Mouse (Mus musculus) T-helper 1 cell (primary cell): ENCODE data around the gene Dmbx1.

Experiments
- in situ Hi-C: fragments of 300-600 bp; cut with MboI, MseI; formaldehyde crosslinking; loops from one replicate; pipeline ENCODE4 v1.15.1; 2025; ENCODE audit warnings: high pct_unique_total_duplicates

The Dmbx1 gene

GRCm38 (mm10) chr4:115897901-115898631, 41.7 kb downstream of the Dmbx1 start:
- in situ Hi-C loops, result loop anchor here (5.0 kb wide), 1 partner anchor 164 kb away; no protein-coding TSS in a partner anchor

GRCm38 (mm10) chr4:115894281-115894680, 45.4 kb downstream of the Dmbx1 start:
- in situ Hi-C loops, result no loop called here

GRCm38 (mm10) chr4:115890553-115890952, 49.2 kb downstream of the Dmbx1 start, which contains the start of gene 6430628N08Rik:
Gene 6430628N08Rik (plus strand): TSS chr4:115890665.
- in situ Hi-C loops, result no loop called here

DNA sequence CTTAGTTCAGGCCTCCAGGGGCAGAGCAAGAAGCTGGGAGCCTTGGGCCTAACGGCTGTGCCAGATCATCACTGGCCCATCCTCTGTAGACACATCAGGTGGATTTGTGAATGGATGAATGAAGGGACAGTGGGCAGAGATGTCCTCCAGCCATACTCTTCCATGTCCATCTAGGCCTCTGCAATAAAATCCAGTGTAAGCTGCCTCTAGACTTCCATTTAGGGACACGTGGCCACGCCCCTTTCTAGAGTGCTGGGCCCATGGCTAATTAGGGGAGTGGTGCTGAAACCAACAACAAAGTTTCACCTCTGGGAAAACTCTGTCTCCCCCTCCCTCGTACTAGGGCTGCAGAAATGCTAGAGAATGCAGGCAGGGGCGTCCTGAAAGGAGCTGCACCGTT, 49.7 kb downstream of the Dmbx1 start:
- in situ Hi-C loops, result no loop called here

GRCm38 (mm10) chr4:115886875-115887274, 52.9 kb downstream of the Dmbx1 start:
- in situ Hi-C loops, result no loop called here

GRCm38 (mm10) chr4:115885846-115886245, 53.9 kb downstream of the Dmbx1 start:
- in situ Hi-C loops, result no loop called here

DNA sequence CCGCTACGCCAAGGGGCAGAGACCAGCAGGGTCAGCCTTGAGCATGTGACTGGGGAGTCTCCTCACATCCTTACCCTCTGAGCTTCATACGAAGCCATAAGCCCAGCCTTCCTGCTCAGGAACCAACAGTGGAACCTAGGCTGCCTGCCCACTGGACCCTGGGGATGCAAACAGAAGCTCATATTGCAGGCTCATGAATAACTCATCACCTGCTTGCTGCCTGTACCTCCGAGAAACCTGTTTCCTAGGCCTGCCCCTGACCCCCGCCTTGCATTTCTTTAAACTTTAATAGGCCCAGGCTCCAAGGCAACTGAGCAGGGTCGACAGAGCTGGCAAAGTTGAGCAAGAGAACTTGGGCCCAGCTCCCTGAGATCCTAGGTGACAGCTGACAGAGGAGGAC, 55.7 kb downstream of the Dmbx1 start, which contains the start of gene Kncn:
Kncn (plus strand) TSS at position 379 of the 400 bp plus-strand sequence.
- in situ Hi-C loops, result no loop called here

DNA sequence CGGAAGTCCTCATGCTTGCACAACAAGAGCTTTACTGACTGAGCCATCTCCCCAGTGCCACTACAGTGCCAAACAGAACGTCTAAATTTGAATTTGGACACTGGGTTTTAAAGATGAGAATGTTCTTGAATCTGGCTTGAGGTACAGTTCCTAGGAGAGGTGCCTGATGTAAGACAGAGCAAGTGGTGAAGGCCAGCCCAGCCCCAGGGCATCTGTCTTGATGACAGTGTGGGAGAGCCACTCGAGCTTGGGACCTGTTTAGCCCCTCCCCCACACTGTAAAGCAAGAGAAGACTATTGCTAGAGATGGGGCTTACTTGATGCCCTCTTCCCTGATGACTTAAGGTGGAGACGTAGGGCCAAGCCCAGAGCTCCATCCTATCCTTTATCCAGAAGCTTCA, 57.5 kb downstream of the Dmbx1 start:
- in situ Hi-C loops, result no loop called here

GRCm38 (mm10) chr4:115881183-115881582, 58.5 kb downstream of the Dmbx1 start:
- in situ Hi-C loops, result no loop called here

DNA sequence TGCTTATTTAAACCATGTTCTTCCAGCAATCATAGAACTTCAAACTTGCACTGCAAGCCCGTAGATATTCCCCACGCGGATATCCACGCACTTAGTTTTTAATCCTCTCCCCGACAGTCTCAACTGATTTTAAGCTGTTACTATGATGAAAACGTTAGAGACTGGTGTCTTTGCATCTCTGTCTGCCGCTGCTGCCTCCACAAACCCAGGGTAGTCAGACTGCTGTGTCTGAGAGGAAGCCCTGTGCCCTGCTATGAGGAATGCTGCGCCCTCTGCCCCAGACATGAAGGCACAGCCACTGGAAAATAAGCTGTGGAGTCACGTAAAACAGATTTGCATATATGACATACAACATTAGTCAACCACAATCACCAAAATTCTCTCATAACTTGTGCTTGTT, 60.9 kb downstream of the Dmbx1 start:
- in situ Hi-C loops, result no loop called here

DNA sequence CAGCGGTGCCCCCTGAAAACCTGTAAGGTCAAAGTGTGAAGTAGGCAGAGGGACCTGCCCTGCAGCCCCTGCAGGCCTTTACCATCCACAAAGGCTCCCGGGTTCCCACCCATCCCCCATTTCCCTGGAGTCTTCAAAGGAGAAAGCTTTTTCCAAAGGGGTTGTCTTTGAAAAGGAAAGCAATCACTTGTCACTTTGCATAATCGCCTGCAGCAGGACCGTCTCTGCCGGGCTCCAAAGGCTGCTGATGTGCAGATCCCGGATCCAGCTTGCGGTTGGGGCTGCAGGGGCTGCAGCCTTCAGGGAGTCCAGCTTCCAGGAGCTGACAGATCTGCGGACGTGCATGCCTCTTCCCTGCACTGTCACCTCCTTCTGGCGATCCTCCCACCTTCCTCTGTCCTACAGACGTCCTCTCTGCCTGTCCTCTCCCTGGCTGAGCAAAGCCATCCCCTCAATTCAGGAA, 61.5 kb downstream of the Dmbx1 start:
- in situ Hi-C loops, result no loop called here

- in situ Hi-C loops, result no loop called here
Measured at GRCm38 (mm10) chr4:115873231-115873630, 66.5 kb downstream of the Dmbx1 start.

- in situ Hi-C loops, result no loop called here
Measured at GRCm38 (mm10) chr4:115869512-115870210, 70.1 kb downstream of the Dmbx1 start.
